Comparison of ENCODE assay signal across 16 mouse cellular contexts in genomic region chr3:68741955-68742354, GRCm38 (mm10). TPM values are rescaled to one million over a fixed set of nuclear protein-coding genes. Genes with fewer than 3 reads are reported as not detected.
"Had no signal": no experiment of that assay in that cellular context is flagged by ENCODE, and none has a peak within 500 bp of the region (broad histone marks: within the 10 kb centered on the region; RNA-seq: fewer than 3 reads in every experiment).

No protein-coding gene starts in this region.

- ATAC-seq: midbrain, embryonic 16.5 days had no signal

- H3K36me3 ChIP-seq: midbrain, embryonic 10.5 days; midbrain, embryonic 12.5 days; neural tube, embryonic 12.5 days; stomach, embryonic 15.5 days had no signal

- H3K9me3 ChIP-seq: midbrain, embryonic 10.5 days; midbrain, embryonic 12.5 days; neural tube, embryonic 12.5 days; stomach, embryonic 15.5 days had no signal

- H3K27ac ChIP-seq: midbrain, embryonic 10.5 days; midbrain, embryonic 12.5 days; neural tube, embryonic 12.5 days; stomach, embryonic 15.5 days; stomach, postnatal 0 days had no signal

- DNase-seq: lung, adult 18-20 months; lung, embryonic 14.5 days; lung, postnatal 10 days; lung, postnatal 4 days; midbrain, embryonic 14.5 days; right cerebral cortex, postnatal 14 days; thymus, postnatal 14 days; thymus, postnatal 36 days had no signal

- H3K4me2 ChIP-seq: lung, embryonic 14.5 days; midbrain, embryonic 12.5 days; neural tube, embryonic 12.5 days; stomach, embryonic 15.5 days had no signal

- H3K9ac ChIP-seq: lung, embryonic 14.5 days; midbrain, embryonic 12.5 days; neural tube, embryonic 12.5 days; stomach, embryonic 15.5 days had no signal

- H3K4me1 ChIP-seq: midbrain, embryonic 10.5 days; midbrain, embryonic 12.5 days; neural tube, embryonic 12.5 days; stomach, embryonic 15.5 days had no signal

- H3K4me3 ChIP-seq: megakaryocyte, embryonic 14.5 days; midbrain, embryonic 10.5 days; midbrain, embryonic 12.5 days; neural tube, embryonic 12.5 days; stomach, embryonic 15.5 days had no signal

- H3K27me3 ChIP-seq: midbrain, embryonic 12.5 days; neural tube, embryonic 12.5 days; stomach, embryonic 15.5 days had no signal

RNA-seq across cellular contexts. Expression of gene Il12a, which starts 51.5 kb away (rescaled TPM):
- polyA plus RNA-seq: midbrain, embryonic 10.5 days; midbrain, embryonic 12.5 days; midbrain, embryonic 14.5 days; neural tube, embryonic 14.5 days had no signal
